Mouse (Mus musculus): Measurements from ENCODE around the gene Cnnm2. TPM values are rescaled to one million over a fixed set of nuclear protein-coding genes. Genes with fewer than 3 reads are reported as not detected.

The Cnnm2 gene
- 6.5 TPM in 2 replicates for polyA plus RNA-seq (2015; fragmentation: Nextera tagmentation; extraction: Ambion mirVana)

- Histone ChIP-seq H3K9me3 (ENCODE audit: control insufficient read depth) (no peaks in the 10 kb centered on the region), H3K4me2 (replicated peaks; ENCODE audit: low read depth) (peak within 1 kb of the TSS; percentile 98), H3K4me3 (ENCODE audit: low read depth, low read length) (peak within 1 kb of the TSS; percentile 89), H3K4me1 (replicated peaks; ENCODE audit: control insufficient read depth, insufficient read depth, low read length) (0 out of 2 replicates have a peak, but pooled peaks cover 12% of the 10 kb centered on the region), H3K9ac (ENCODE audit: low read depth, low read length) (peak within 1 kb of the TSS; percentile 70), H3K27me3 (replicated peaks; ENCODE audit: control insufficient read depth, insufficient read depth, low read length) (peaks cover 8% of the 10 kb centered on the region; the same call in 1 of the 2 replicates), H3K36me3 (ENCODE audit: control insufficient read depth, insufficient read depth) (no peaks in the 10 kb centered on the region), H3K27ac (ENCODE audit: low read depth, low read length) (peak within 1 kb of the TSS; percentile 69)
- WGBS, result under 1% methylated on average over 58 of the region's 59 CpGs
- TF ChIP-seq CTCF (IDR thresholded peaks at IDR 0.05; ENCODE audit: low read depth), result no peak
- ATAC-seq, result peak; percentile 98
Measured at GRCm38 (mm10) chr19:46761247-46761946, at the start of gene Cnnm2. TSS of gene Cnnm2 (plus strand) at chr19:46761596.

DNA sequence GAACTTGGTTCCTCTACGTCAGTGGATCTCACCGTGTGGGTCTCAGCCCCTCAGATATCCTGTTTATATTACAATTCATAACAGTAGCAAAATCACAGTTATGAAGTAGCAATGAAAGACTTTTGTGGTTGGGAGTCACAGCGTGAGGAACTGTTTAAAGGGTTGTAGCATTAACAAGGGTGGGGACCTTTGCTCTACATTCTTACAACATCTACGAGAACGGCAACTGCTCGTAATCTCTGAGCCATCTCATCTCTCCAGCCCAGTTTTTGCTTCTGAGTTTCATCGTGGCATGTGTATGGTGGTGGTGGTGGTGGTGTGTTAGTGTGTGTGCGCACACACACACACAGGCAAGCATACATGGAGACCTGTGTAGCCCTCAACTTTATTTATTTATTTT lies 47.2 kb upstream of the Cnnm2 start:
- no peak for TF ChIP-seq CTCF (IDR thresholded peaks at IDR 0.05; ENCODE audit: low read depth)
- 0 out of 2 replicates have a peak, but pooled peaks cover 4% of the 10 kb centered on the region for H3K9me3 ChIP-seq (ENCODE audit: control insufficient read depth)
- H3K4me1 ChIP-seq (replicated peaks; ENCODE audit: control insufficient read depth, insufficient read depth, low read length), result no peaks in the 10 kb centered on the region
- H3K36me3 ChIP-seq (ENCODE audit: control insufficient read depth, insufficient read depth), result peaks cover 29% of the 10 kb centered on the region
- no peaks in the 10 kb centered on the region for H3K27me3 ChIP-seq (replicated peaks; ENCODE audit: control insufficient read depth, insufficient read depth, low read length)
- no peak overlapping the region for H3K4me3 ChIP-seq (ENCODE audit: low read depth, low read length)
- no peak overlapping the region for H3K4me2 ChIP-seq (replicated peaks; ENCODE audit: low read depth)
- H3K27ac ChIP-seq (ENCODE audit: low read depth, low read length), result no peak overlapping the region
- no peak for ATAC-seq
- WGBS, result 65% methylated on average over 8 of the region's 8 CpGs
- H3K9ac ChIP-seq (ENCODE audit: low read depth, low read length), result no peak overlapping the region

DNA sequence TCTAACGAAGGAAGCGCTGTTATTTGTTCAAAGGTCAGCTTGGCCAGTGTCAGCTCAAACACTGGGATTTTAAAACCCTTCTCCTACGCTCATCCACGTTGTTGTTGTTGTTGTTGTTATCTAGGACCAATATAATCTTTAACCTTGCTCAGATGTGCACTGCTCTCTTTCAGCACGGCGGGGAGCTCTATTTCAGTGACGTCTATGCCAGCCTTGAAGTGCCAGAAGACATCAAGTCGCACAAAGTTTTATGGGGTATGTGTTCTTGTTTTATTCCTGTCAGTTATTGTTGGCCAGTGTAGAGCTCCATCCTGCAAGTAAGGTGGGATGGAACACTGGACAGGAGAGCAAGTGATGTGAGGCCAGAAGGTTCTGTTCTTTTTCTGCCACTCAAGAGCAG lies 46.4 kb upstream of the Cnnm2 start:
- TF ChIP-seq CTCF (IDR thresholded peaks at IDR 0.05; ENCODE audit: low read depth), result no peak
- H3K27ac ChIP-seq (ENCODE audit: low read depth, low read length), result no peak overlapping the region
- WGBS, result 84% methylated on average over 8 of the region's 8 CpGs
- no peak overlapping the region for H3K4me2 ChIP-seq (replicated peaks; ENCODE audit: low read depth)
- ATAC-seq, result no peak
- 0 out of 2 replicates have a peak, but pooled peaks cover 4% of the 10 kb centered on the region for H3K9me3 ChIP-seq (ENCODE audit: control insufficient read depth)
- H3K36me3 ChIP-seq (ENCODE audit: control insufficient read depth, insufficient read depth), result peaks cover 31% of the 10 kb centered on the region
- H3K4me3 ChIP-seq (ENCODE audit: low read depth, low read length), result no peak overlapping the region
- H3K27me3 ChIP-seq (replicated peaks; ENCODE audit: control insufficient read depth, insufficient read depth, low read length), result no peaks in the 10 kb centered on the region
- H3K4me1 ChIP-seq (replicated peaks; ENCODE audit: control insufficient read depth, insufficient read depth, low read length), result no peaks in the 10 kb centered on the region
- H3K9ac ChIP-seq (ENCODE audit: low read depth, low read length), result no peak overlapping the region

DNA sequence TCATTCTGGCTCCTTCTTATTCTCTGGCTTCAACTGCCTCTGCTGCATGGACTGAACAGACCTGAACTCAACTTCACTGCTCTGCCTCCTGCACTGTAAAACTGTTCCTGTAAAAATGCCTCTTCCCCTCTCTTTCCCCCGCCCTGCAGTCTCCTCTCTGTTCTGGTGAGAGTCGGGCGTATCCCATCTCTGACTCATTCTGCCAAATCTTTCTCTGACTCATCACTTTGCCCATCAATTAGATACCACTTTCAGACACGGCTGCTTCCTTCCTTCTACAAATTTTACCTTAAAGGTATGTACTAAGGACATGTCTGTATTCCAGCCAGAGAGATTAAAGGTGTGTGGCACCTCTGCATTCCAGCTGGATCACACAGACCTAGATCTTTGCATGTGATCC lies 43.2 kb upstream of the Cnnm2 start:
- no peak for ATAC-seq
- no peaks in the 10 kb centered on the region for H3K27me3 ChIP-seq (replicated peaks; ENCODE audit: control insufficient read depth, insufficient read depth, low read length)
- no peak for TF ChIP-seq CTCF (IDR thresholded peaks at IDR 0.05; ENCODE audit: low read depth)
- H3K9ac ChIP-seq (ENCODE audit: low read depth, low read length), result no peak overlapping the region
- H3K36me3 ChIP-seq (ENCODE audit: control insufficient read depth, insufficient read depth), result peaks cover 47% of the 10 kb centered on the region
- H3K4me3 ChIP-seq (ENCODE audit: low read depth, low read length), result no peak overlapping the region
- H3K27ac ChIP-seq (ENCODE audit: low read depth, low read length), result no peak overlapping the region
- WGBS, result 76% methylated on average over 4 of the region's 4 CpGs
- H3K4me1 ChIP-seq (replicated peaks; ENCODE audit: control insufficient read depth, insufficient read depth, low read length), result no peaks in the 10 kb centered on the region
- no peak overlapping the region for H3K4me2 ChIP-seq (replicated peaks; ENCODE audit: low read depth)
- 0 out of 2 replicates have a peak, but pooled peaks cover 4% of the 10 kb centered on the region for H3K9me3 ChIP-seq (ENCODE audit: control insufficient read depth)

DNA sequence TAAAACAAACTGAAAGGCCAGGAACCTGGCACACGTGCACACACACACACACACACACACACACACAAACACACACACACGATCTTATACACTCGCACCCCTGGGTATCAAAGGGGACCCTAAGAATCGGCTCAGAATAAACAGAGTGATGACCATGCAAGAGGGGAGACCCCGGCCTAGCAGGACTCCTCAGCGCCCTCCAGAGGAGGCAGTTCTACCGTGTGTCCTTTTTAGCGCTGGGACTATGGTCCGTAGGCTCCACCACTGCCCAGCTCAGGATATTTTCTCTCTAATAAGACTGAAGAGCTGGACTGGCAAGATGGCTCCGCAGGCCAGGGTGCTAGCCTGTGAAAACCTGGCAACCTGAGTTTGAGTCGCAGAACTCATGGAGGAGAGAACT lies 37.0 kb upstream of the Cnnm2 start:
- no peaks in the 10 kb centered on the region for H3K9me3 ChIP-seq (ENCODE audit: control insufficient read depth)
- no peak overlapping the region for H3K9ac ChIP-seq (ENCODE audit: low read depth, low read length)
- peaks cover 49% of the 10 kb centered on the region for H3K36me3 ChIP-seq (ENCODE audit: control insufficient read depth, insufficient read depth)
- no peak overlapping the region for H3K27ac ChIP-seq (ENCODE audit: low read depth, low read length)
- 0 out of 2 replicates have a peak, but pooled peaks cover 3% of the 10 kb centered on the region for H3K4me1 ChIP-seq (replicated peaks; ENCODE audit: control insufficient read depth, insufficient read depth, low read length)
- no peak overlapping the region for H3K4me2 ChIP-seq (replicated peaks; ENCODE audit: low read depth)
- H3K27me3 ChIP-seq (replicated peaks; ENCODE audit: control insufficient read depth, insufficient read depth, low read length), result no peaks in the 10 kb centered on the region
- no peak for ATAC-seq
- no peak overlapping the region for H3K4me3 ChIP-seq (ENCODE audit: low read depth, low read length)
- TF ChIP-seq CTCF (IDR thresholded peaks at IDR 0.05; ENCODE audit: low read depth), result peak; percentile 22; the same call in 1 of the 2 replicates
- WGBS, result 72% methylated on average over 11 of the region's 11 CpGs

GRCm38 (mm10) chr19:46726142-46726541 lies 35.3 kb upstream of the Cnnm2 start:
- Histone ChIP-seq H3K9ac (ENCODE audit: low read depth, low read length) (no peak overlapping the region), H3K27ac (ENCODE audit: low read depth, low read length) (no peak overlapping the region), H3K4me3 (ENCODE audit: low read depth, low read length) (no peak overlapping the region), H3K4me1 (replicated peaks; ENCODE audit: control insufficient read depth, insufficient read depth, low read length) (0 out of 2 replicates have a peak, but pooled peaks cover 3% of the 10 kb centered on the region), H3K36me3 (ENCODE audit: control insufficient read depth, insufficient read depth) (peaks cover 33% of the 10 kb centered on the region), H3K4me2 (replicated peaks; ENCODE audit: low read depth) (no peak overlapping the region), H3K9me3 (ENCODE audit: control insufficient read depth) (no peaks in the 10 kb centered on the region), H3K27me3 (replicated peaks; ENCODE audit: control insufficient read depth, insufficient read depth, low read length) (no peaks in the 10 kb centered on the region)
- no peak for TF ChIP-seq CTCF (IDR thresholded peaks at IDR 0.05; ENCODE audit: low read depth)
- ATAC-seq, result no peak
- 95% methylated on average over 8 of the region's 8 CpGs for WGBS
